Mouse (Mus musculus) right cerebral cortex, postnatal 25 days (tissue): ENCODE measurements around the gene H2afj.

Source experiments
- DNase-seq: peaks from one replicate; pipeline ENCODE4 v3.0.0; 2022

The H2afj gene

DNA sequence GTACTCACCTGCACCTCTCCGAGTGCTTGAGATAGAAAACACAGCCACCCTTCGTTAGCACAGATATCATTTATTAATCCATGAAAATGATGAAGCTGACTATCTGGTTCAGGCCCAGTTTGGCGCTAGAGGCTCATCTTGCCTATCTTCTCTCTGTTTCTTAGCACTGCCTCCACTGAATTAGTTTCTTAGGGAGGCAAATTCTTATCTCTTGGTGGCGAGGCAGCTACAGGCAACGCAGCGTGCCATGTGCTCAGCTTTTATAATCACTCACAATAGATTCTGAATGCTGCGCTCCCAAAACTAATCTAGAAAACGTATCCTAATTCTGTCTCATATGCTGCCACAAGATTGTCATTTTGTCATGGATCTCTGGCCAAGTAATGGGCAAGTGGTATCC lies 40.4 kb downstream of the H2afj start:
- no peak for DNase-seq

DNA sequence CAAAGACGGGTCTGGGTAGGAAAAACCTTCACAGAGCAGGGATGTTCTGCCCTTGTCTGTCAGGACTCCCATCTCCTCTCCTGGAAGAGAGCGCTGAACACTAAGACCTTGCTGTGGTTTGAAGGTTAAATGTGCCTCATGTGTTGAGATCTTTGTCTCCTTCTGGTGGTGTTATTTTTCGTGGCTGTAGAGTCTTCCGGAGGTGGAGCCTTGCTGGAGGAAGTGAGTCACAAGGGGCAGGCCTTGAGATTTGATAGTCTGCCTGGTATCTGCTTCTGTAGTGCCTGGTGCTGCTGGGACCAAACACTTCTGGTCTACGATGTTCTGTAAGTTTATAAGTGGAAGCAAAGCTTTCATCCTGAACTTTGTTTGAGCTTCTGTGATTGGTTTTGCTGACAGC lies 40.9 kb downstream of the H2afj start:
- DNase-seq = no peak

DNA sequence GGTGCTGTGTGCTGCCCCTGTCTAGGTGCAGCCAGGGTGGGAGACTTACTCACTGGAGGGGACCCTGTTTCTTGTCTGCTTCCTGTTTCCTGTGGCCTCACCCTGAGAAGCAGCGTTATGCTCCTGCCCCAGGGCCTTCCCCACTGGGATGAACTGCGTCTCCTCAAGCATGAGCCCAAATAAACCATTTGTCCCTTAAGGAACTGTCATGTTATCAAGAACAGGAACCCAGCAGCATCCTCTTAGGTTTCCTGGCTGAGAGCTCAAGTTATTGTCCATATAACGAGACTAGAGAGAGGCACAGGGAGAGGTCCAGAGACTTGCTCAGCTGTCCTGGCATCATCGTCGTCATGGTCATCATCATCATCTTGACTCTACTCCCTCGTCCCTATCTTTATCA lies 42.2 kb downstream of the H2afj start:
- DNase-seq = no peak

DNA sequence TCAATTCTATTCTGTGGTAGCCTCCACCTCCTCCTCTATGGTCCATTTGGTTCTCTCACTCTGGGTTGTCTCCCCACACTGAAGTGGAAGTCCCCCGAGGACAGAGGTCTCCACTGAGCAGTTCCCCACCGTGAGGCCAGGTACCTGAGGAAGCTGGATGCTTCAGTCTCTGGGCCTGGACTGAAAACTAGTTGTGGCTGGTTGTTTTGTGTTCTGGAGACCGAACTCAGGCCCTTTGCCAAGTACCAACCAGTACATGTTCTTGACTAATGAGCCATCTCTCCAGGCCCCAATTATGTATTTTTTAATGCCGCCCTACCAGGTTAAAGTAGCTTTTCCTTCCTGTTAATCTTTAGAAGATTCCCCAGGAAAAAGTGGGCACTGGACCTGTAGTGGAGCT lies 44.3 kb downstream of the H2afj start:
- no peak for DNase-seq

DNA sequence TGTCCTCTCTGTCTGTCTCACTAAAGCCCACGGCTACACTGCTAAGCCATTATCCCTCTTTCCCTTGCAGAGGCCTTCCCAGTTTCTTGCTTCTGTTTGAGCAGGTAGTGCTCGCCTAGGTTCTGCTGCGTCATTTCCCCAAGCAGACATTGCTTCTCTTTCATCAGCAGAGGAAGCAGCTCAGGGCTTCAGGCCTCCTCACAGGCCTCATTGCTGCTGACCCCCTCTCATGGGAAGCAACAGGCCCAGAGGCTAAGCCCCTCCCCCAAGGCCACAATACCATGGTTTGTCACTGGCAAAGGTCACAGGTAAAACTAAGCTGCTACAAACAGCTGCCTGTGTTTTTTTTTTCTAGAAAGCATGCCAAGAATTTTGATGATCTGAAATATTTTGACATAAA lies 44.7 kb downstream of the H2afj start:
- no peak for DNase-seq

DNA sequence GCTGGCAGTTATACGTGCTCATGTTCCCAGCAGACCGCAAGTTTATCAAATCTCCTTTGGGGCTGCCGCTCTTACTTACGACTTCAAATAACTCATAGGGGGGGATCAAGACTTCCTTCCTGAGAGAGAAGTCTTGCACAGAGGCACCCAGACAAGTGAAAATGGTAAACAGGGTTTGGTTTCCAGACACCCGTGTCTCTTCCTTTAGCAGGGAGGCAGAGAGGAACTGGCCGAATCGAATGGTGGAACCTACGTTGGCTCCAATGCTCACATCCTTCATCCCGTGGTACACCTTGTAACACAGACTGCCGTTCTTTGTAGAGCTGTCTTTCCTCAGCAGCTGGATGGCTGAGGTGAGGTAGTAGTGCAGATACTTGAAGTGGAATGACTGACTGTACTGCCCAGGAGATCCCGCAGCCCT lies 46.3 kb downstream of the H2afj start:
- DNase-seq = no peak

DNA sequence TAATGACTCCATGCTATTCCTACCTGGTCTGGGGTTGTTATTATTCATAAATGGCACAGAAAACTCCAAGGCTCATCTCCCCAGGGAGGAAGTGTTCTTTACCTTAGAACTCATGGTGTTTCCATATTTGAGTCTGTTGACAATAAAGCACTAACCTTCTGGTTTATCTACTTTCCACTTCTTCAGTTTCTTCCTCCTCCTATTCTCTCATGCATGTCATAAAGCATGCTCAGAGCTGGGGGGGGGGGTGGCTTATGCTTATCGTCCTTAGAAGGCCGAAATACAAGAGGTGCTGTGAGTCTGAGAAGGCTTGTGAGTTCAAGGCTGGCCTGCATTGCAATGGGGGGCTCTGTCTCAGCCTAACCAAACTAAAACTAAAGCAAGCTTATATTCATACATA lies 47.1 kb downstream of the H2afj start:
- no peak for DNase-seq

DNA sequence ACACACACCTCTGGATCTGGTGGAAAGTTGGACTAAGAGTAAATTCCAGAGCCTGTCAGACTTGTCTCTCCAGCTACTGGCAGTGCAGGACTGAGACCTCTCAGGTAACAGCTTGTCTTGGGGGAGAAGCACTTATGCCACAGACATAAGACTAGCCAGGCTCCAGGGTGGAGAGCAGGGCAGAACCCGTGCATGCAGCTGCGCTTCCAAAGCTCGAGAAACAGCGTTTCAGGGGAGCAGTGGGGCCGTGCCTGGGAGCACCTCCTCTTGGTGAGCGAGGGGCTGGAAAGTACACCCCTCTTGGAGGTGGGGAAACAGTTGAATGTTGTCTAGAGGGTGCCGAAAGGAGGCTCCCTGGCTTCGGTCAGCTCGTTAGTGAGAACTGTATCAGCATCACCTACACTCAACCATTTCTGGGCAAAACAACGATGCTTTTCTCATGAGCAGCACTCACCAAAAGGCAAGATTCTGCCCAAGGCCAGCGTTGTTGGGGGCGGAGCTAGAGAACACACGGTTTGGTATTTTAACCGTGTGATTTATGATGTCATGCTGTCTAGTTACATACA lies 48.1 kb downstream of the H2afj start:
- DNase-seq = no peak

DNA sequence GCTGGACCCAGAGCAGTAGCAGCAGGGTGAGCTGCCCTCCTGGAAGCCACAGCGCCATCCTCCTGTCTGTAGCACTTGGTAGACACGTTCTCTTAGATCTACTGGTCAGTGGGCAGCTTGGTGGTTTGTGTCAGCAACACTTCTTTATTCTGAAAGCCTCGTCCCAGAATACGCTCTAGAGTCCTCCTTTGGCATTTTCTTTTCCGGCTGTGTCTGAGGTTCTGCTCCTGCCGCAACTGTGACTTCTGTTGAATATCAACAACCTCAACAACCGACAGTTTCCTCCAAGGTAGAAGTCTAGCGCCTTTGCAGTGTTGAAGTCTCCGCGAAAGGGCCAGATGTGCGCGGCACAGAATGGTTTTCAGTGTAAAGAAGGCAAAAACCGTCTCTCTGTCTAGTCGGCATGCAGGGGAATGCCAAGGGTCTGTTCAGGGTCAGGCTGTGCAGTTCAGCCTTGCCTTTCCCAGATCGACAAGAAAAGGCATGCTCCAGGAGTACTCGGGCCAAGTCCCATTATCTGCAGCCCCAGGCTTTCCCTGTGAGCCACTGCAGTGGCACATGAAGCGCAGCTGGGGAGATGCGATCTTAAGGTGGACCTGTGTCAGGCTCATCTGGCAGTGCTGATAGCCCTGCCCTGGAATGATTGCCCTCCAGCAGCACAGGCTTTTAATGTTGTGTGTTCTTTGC lies 49.3 kb downstream of the H2afj start, which contains the start of gene Art4:
Gene Art4 (minus strand): TSS at position 548 of the 687 bp plus-strand sequence.
- no peak for DNase-seq

DNA sequence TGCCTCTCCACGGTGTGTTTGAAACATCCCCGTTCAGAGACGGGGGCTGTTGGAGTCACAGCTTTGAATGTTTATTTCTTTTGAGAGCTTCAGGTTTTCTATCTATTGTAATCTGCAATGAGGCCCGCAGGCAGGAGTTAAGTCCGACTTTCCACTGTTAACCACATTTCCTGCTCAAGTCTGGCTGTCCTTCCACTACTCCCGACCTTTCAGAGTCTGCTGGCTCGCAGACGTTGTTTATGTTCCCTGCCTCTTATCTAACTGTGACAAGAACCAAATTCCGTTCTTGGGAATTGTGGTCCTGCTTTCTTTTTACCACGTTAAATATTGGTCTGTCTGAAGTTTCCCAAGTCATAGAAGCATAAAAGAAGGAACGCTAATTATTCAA lies 49.8 kb downstream of the H2afj start:
- no peak for DNase-seq

DNA sequence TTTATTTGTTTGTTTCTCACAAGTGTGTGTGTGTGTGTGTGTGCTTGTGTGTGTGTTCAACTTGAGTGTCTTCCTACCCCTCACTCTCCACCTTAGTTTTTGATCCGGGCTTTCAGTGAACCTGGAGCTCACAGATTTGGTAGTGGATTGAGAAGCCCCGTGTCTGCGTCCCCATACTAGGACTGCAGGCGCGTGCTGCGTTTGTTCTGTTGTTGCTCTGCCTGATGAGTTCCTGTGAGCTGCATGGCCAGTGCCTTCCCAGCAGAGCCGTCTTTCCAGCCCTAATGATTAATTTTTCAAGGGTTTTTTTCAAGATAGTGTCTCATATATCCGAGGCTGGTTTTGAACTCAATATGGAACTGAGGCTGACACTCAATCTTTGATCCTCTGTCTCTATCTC lies 50.4 kb downstream of the H2afj start:
- DNase-seq = no peak
